Mouse (Mus musculus): ENCODE measurements at regions not wholly inside any gene's neighbourhood (a gene's known extent, or its start where the extent isn't known, plus 50 kb on each side); places are given as distances from the start of the nearest gene placed in this dataset.

GRCm38 (mm10) chr4:105403686-105404085 lies 246.5 kb downstream of the Plpp3 start:
- Histone ChIP-seq H3K27ac (replicated peaks) (no peak overlapping the region), H3K9me3 (no peaks in the 10 kb centered on the region), H3K4me3 (no peak overlapping the region), H3K27me3 (no peaks in the 10 kb centered on the region), H3K4me2 (replicated peaks) (no peak overlapping the region), H3K36me3 (no peaks in the 10 kb centered on the region), H3K9ac (replicated peaks) (no peak overlapping the region), H3K4me1 (no peaks in the 10 kb centered on the region; the same call in 1 of the 2 replicates)
- no peak for ATAC-seq (ENCODE audit: low FRiP score, low read depth)
- 91% methylated on average over 6 of the region's 6 CpGs for WGBS

- Histone ChIP-seq H3K4me3 (no peak overlapping the region), H3K9me3 (no peaks in the 10 kb centered on the region), H3K27me3 (no peaks in the 10 kb centered on the region), H3K9ac (replicated peaks) (no peak overlapping the region), H3K4me1 (no peaks in the 10 kb centered on the region; the same call in 1 of the 2 replicates), H3K36me3 (no peaks in the 10 kb centered on the region), H3K4me2 (replicated peaks) (no peak overlapping the region), H3K27ac (replicated peaks) (no peak overlapping the region)
- ATAC-seq (ENCODE audit: low FRiP score, low read depth): no peak
- WGBS: 89% methylated on average over 5 of the region's 5 CpGs
These were observed 248.6 kb downstream of the Plpp3 start for GRCm38 (mm10) chr4:105405728-105406127.

GRCm38 (mm10) chr4:105406786-105407464 lies 249.8 kb downstream of the Plpp3 start:
- Histone ChIP-seq H3K9me3 (no peaks in the 10 kb centered on the region), H3K4me2 (replicated peaks) (no peak overlapping the region), H3K27me3 (no peaks in the 10 kb centered on the region), H3K9ac (replicated peaks) (no peak overlapping the region), H3K27ac (replicated peaks) (no peak overlapping the region), H3K4me3 (no peak overlapping the region), H3K36me3 (no peaks in the 10 kb centered on the region), H3K4me1 (no peaks in the 10 kb centered on the region; the same call in 1 of the 2 replicates)
- no peak for ATAC-seq (ENCODE audit: low FRiP score, low read depth)
- 75% methylated on average over 14 of the region's 14 CpGs for WGBS

- Histone ChIP-seq H3K4me3 (no peak overlapping the region), H3K27me3 (no peaks in the 10 kb centered on the region), H3K27ac (replicated peaks) (no peak overlapping the region), H3K9ac (replicated peaks) (no peak overlapping the region), H3K9me3 (no peaks in the 10 kb centered on the region), H3K4me1 (no peaks in the 10 kb centered on the region; the same call in 1 of the 2 replicates), H3K4me2 (replicated peaks) (no peak overlapping the region), H3K36me3 (no peaks in the 10 kb centered on the region)
- 86% methylated on average over 9 of the region's 9 CpGs for WGBS
- no peak for ATAC-seq (ENCODE audit: low FRiP score, low read depth)
These were observed 251.7 kb downstream of the Plpp3 start for GRCm38 (mm10) chr4:105408896-105409295.

GRCm38 (mm10) chr4:105417166-105417565 lies 260.0 kb downstream of the Plpp3 start:
- Histone ChIP-seq H3K27ac (replicated peaks) (no peak overlapping the region), H3K4me2 (replicated peaks) (no peak overlapping the region), H3K36me3 (no peaks in the 10 kb centered on the region), H3K27me3 (no peaks in the 10 kb centered on the region), H3K4me1 (no peaks in the 10 kb centered on the region), H3K9ac (replicated peaks) (no peak overlapping the region), H3K4me3 (no peak overlapping the region), H3K9me3 (peaks cover 4% of the 10 kb centered on the region; the same call in 1 of the 2 replicates)
- WGBS: 91% methylated on average over 3 of the region's 3 CpGs
- no peak for ATAC-seq (ENCODE audit: low FRiP score, low read depth)

- H3K9me3 ChIP-seq: no peaks in the 10 kb centered on the region
- H3K9ac ChIP-seq (replicated peaks): no peak overlapping the region
- ATAC-seq (ENCODE audit: low FRiP score, low read depth): no peak
- WGBS: 75% methylated on average over 7 of the region's 7 CpGs
- no peak overlapping the region for H3K4me2 ChIP-seq (replicated peaks)
- H3K4me1 ChIP-seq: no peaks in the 10 kb centered on the region
- H3K36me3 ChIP-seq: no peaks in the 10 kb centered on the region
- no peak overlapping the region for H3K27ac ChIP-seq (replicated peaks)
- no peak overlapping the region for H3K4me3 ChIP-seq
- H3K27me3 ChIP-seq: no peaks in the 10 kb centered on the region
These were observed 265.3 kb downstream of the Plpp3 start for GRCm38 (mm10) chr4:105422466-105422865.

- Histone ChIP-seq H3K9ac (replicated peaks) (no peak overlapping the region), H3K4me3 (no peak overlapping the region), H3K27ac (replicated peaks) (no peak overlapping the region), H3K27me3 (no peaks in the 10 kb centered on the region), H3K36me3 (no peaks in the 10 kb centered on the region), H3K4me2 (replicated peaks) (no peak overlapping the region), H3K9me3 (no peaks in the 10 kb centered on the region), H3K4me1 (peaks cover 3% of the 10 kb centered on the region; the same call in 1 of the 2 replicates)
- WGBS: 80% methylated on average over 3 of the region's 3 CpGs
- no peak for ATAC-seq (ENCODE audit: low FRiP score, low read depth)
These were observed 266.6 kb downstream of the Plpp3 start for GRCm38 (mm10) chr4:105423727-105424201.

GRCm38 (mm10) chr4:105425086-105425485 lies 267.9 kb downstream of the Plpp3 start:
- no peak overlapping the region for H3K4me3 ChIP-seq
- WGBS: 75% methylated on average over 6 of the region's 6 CpGs
- no peaks in the 10 kb centered on the region for H3K9me3 ChIP-seq
- H3K9ac ChIP-seq (replicated peaks): no peak overlapping the region
- H3K4me1 ChIP-seq: peaks cover 3% of the 10 kb centered on the region; the same call in 1 of the 2 replicates
- no peaks in the 10 kb centered on the region for H3K36me3 ChIP-seq
- H3K27me3 ChIP-seq: no peaks in the 10 kb centered on the region
- H3K4me2 ChIP-seq (replicated peaks): no peak overlapping the region
- no peak for ATAC-seq (ENCODE audit: low FRiP score, low read depth)
- H3K27ac ChIP-seq (replicated peaks): no peak overlapping the region

- 82% methylated on average over 6 of the region's 6 CpGs for WGBS
- H3K27me3 ChIP-seq: no peaks in the 10 kb centered on the region
- no peaks in the 10 kb centered on the region for H3K36me3 ChIP-seq
- no peak overlapping the region for H3K9ac ChIP-seq (replicated peaks)
- H3K27ac ChIP-seq (replicated peaks): no peak overlapping the region
- ATAC-seq (ENCODE audit: low FRiP score, low read depth): no peak
- H3K4me1 ChIP-seq: peaks cover 3% of the 10 kb centered on the region; the same call in 1 of the 2 replicates
- no peaks in the 10 kb centered on the region for H3K9me3 ChIP-seq
- H3K4me3 ChIP-seq: no peak overlapping the region
- no peak overlapping the region for H3K4me2 ChIP-seq (replicated peaks)
These were observed 270.4 kb downstream of the Plpp3 start for GRCm38 (mm10) chr4:105427581-105427980.

GRCm38 (mm10) chr4:105429381-105430100 lies 272.4 kb downstream of the Plpp3 start:
- Histone ChIP-seq H3K4me1 (peaks cover 3% of the 10 kb centered on the region; the same call in 1 of the 2 replicates), H3K27ac (replicated peaks) (no peak overlapping the region), H3K36me3 (no peaks in the 10 kb centered on the region), H3K27me3 (no peaks in the 10 kb centered on the region), H3K9me3 (no peaks in the 10 kb centered on the region), H3K4me3 (no peak overlapping the region), H3K9ac (replicated peaks) (no peak overlapping the region), H3K4me2 (replicated peaks) (no peak overlapping the region)
- WGBS: 99% methylated on average over 6 of the region's 6 CpGs
- no peak for ATAC-seq (ENCODE audit: low FRiP score, low read depth)

GRCm38 (mm10) chr4:105432461-105432860 lies 275.3 kb downstream of the Plpp3 start:
- H3K4me1 ChIP-seq: peaks cover 3% of the 10 kb centered on the region; the same call in 1 of the 2 replicates
- no peaks in the 10 kb centered on the region for H3K9me3 ChIP-seq
- 91% methylated on average over 4 of the region's 4 CpGs for WGBS

GRCm38 (mm10) chr4:105437141-105437540 lies 280.0 kb downstream of the Plpp3 start:
- no peaks in the 10 kb centered on the region for H3K9me3 ChIP-seq
- H3K4me1 ChIP-seq: no peaks in the 10 kb centered on the region
- no peak overlapping the region for H3K27ac ChIP-seq (replicated peaks)
- H3K4me2 ChIP-seq (replicated peaks): no peak overlapping the region
- 89% methylated on average over 5 of the region's 5 CpGs for WGBS
- no peak overlapping the region for H3K4me3 ChIP-seq
- no peaks in the 10 kb centered on the region for H3K27me3 ChIP-seq
- ATAC-seq (ENCODE audit: low FRiP score, low read depth): no peak
- H3K36me3 ChIP-seq: no peaks in the 10 kb centered on the region
- H3K9ac ChIP-seq (replicated peaks): no peak overlapping the region

More at GRCm38 (mm10) chr4:105432461-105432860, 275.3 kb downstream of the Plpp3 start:
- no peak for ATAC-seq (ENCODE audit: low FRiP score, low read depth)
- H3K27ac ChIP-seq (replicated peaks): no peak overlapping the region
- no peaks in the 10 kb centered on the region for H3K36me3 ChIP-seq
- H3K9ac ChIP-seq (replicated peaks): no peak overlapping the region
- no peak overlapping the region for H3K4me3 ChIP-seq
- no peak overlapping the region for H3K4me2 ChIP-seq (replicated peaks)
- H3K27me3 ChIP-seq: no peaks in the 10 kb centered on the region
